Mouse (Mus musculus): ENCODE measurements at regions not wholly inside any gene's neighbourhood (a gene's known extent, or its start where the extent isn't known, plus 50 kb on each side); places are given as distances from the start of the nearest gene placed in this dataset.
"Not testable (repeated sequence)": the region's sequence is repeated elsewhere in the genome, so short reads cannot be mapped to it uniquely, and the experiment has no call there.

DNA sequence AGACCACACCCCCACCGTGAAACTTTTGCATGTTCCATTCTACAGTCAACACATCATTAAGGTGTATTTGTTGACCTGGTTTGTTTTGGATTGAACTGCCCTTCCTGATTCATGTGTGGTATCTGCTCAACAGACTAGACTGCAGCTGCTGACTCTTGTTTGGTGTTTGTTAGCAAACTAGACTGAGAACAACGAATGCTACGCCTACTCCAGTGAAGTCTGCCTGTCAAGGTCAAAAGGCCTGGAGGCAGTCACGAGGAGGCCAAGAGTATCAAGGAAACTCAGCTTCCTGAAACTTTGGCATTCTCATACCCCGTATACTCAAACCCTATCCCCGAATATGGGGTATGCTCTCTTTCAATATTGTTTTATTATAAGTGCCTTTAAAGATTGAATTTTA, 194.2 kb upstream of the Spin1 start:
- not testable (repeated sequence) for H3K4me3 ChIP-seq (ENCODE audit: control insufficient read depth, low read depth, low read length); H3K36me3 ChIP-seq (ENCODE audit: control insufficient read depth, insufficient read depth, low read length); H3K4me1 ChIP-seq (ENCODE audit: control insufficient read depth, insufficient read depth, low read length); H3K27me3 ChIP-seq (ENCODE audit: control insufficient read depth, insufficient read depth, low read length); H3K27ac ChIP-seq (ENCODE audit: control insufficient read depth, insufficient read depth, low read depth, low read length)

DNA sequence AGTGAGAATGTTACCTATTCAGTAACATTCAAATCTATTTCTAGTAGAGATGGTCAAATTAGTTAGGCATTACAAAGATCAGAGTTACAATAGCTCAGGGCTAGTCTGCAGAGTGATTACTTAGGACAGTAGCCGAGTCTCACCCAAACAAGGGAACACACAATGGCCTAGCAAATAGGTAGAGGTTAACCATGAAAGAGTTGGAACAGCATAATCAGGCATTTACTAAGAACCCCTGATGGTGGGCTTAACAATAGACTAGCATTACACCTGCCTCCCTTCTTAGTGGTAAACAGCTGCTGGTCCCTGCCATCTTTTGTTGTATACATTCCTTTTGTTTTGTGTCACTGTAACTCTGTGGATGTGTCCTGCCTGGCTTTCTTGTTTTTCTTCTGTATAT, 193.8 kb upstream of the Spin1 start:
- Histone ChIP-seq H3K36me3 (ENCODE audit: control insufficient read depth, insufficient read depth, low read length) (no peaks in the 10 kb centered on the region), H3K4me1 (ENCODE audit: control insufficient read depth, insufficient read depth, low read length) (no peaks in the 10 kb centered on the region), H3K27me3 (ENCODE audit: control insufficient read depth, insufficient read depth, low read length) (no peaks in the 10 kb centered on the region), H3K27ac (ENCODE audit: control insufficient read depth, insufficient read depth, low read depth, low read length) (no peak overlapping the region), H3K4me3 (ENCODE audit: control insufficient read depth, low read depth, low read length) (no peak overlapping the region)
- TF ChIP-seq POLR2A (IDR thresholded peaks at IDR 0.05; ENCODE audit: control insufficient read depth, low read depth, low read length) (no peak), CTCF (IDR thresholded peaks at IDR 0.05; ENCODE audit: control insufficient read depth, insufficient read depth, insufficient replicate concordance, low read depth, low read length) (no peak)

DNA sequence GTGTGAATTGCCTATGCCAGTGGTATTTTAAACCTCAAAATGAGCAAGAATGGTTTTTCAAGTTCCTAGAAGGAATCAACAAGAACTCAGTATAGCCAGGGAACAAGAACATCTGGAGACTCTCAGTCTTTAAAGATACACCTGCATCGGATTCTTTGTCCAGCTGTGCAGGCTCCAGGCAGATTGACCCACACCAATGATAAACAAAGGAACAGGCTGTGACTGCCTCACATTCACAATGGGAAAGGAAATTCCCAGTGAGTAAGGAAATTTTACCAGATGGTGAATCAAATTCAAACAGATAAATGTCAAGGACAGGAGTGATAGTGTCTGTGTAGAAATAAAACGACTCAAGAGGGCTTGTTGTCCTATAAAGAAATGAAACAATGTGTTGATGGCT, 187.9 kb upstream of the Spin1 start:
- not testable (repeated sequence) for H3K27ac ChIP-seq (ENCODE audit: control insufficient read depth, insufficient read depth, low read depth, low read length); H3K4me1 ChIP-seq (ENCODE audit: control insufficient read depth, insufficient read depth, low read length); H3K36me3 ChIP-seq (ENCODE audit: control insufficient read depth, insufficient read depth, low read length); H3K27me3 ChIP-seq (ENCODE audit: control insufficient read depth, insufficient read depth, low read length); H3K4me3 ChIP-seq (ENCODE audit: control insufficient read depth, low read depth, low read length)

DNA sequence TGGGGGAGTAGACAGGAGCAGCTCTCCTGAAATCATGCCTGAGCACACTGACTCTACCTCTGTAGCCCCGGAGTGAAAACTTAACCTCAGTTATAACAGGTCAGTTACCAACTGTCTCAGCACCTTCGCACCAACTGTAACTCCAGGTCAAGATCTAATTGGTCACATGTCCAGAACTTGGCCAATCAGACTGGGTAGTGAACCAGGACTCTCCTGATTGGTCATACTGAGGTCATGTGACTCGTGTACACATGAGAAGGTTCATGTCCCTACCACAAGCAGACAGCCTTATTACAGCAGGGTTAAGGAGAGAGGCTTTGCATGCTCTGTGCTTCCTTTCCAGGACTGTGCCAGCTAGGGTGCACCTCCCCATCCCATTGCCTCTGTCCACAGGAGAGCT, 166.7 kb upstream of the Spin1 start:
- H3K27me3 ChIP-seq (ENCODE audit: control insufficient read depth, insufficient read depth, low read length), result not testable (repeated sequence)
- peak overlapping the region; percentile 72 for H3K4me3 ChIP-seq (ENCODE audit: control insufficient read depth, low read depth, low read length)

DNA sequence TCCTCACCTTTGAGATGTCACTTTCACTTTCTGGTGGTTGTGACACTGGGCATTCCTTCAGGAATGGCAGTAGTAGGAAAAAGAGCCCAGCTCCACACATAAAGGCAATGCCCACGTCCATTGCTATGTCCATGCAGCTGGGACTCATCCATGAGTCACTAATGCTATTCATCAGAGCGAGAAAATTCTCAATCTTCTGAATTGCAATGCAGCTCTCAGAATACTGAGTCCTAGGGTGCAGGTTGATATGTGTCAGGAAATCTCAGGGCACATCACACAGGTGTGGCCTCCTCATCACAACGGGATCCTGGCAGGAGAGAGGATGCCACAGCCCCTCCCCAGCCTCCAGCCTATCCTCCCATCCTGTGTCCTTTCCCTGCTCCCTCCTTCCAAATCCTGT, 158.1 kb upstream of the Spin1 start:
- Histone ChIP-seq H3K27me3 (ENCODE audit: control insufficient read depth, insufficient read depth, low read length) (no peaks in the 10 kb centered on the region), H3K27ac (ENCODE audit: control insufficient read depth, insufficient read depth, low read depth, low read length) (no peak overlapping the region)
- TF ChIP-seq POLR2A (IDR thresholded peaks at IDR 0.05; ENCODE audit: control insufficient read depth, low read depth, low read length) (no peak), CTCF (IDR thresholded peaks at IDR 0.05; ENCODE audit: control insufficient read depth, insufficient read depth, insufficient replicate concordance, low read depth, low read length) (no peak)

More for the DNA sequence above, 166.7 kb upstream of the Spin1 start:
- H3K27ac ChIP-seq (ENCODE audit: control insufficient read depth, insufficient read depth, low read depth, low read length), result peak overlapping the region; percentile 70
- H3K36me3 ChIP-seq (ENCODE audit: control insufficient read depth, insufficient read depth, low read length); H3K4me1 ChIP-seq (ENCODE audit: control insufficient read depth, insufficient read depth, low read length): not testable (repeated sequence)

DNA sequence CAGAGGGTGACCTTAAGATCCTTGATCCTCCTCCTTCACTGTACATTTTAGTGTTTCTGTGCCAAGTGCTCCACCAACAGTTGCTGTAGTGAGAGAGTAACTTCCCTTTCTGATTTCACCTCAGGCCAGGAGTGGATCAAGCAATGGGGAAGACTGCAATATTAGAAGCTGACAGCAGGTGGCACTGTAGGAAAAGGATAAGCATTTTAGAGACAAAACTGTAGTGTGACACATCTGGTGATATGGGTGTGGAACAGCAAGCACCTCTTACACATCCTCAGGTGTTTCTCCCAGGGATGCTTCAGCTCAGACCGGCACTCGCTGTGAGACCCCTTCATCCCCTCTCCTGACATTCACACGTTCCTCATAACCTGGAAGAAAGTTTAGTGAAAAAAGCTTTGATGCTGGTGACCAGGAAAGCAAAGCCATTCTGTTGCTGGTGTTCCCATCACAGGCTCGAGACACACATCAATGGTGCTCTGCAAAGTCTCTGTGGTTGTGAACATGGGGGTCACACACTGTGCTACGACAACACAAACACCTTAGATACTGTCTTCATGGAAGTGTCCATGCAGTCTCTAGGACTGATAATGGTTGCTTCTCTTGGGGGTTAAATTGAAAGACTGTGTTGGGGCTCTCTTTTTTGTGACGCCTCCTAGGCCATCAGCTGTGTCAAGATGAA, 151.0 kb upstream of the Spin1 start:
- no peak for TF ChIP-seq POLR2A (IDR thresholded peaks at IDR 0.05; ENCODE audit: control insufficient read depth, low read depth, low read length)
- 0 out of 2 replicates have a peak, but pooled peaks have one; percentile 17 for TF ChIP-seq CTCF (IDR thresholded peaks at IDR 0.05; ENCODE audit: control insufficient read depth, insufficient read depth, insufficient replicate concordance, low read depth, low read length)
- no peak overlapping the region for H3K4me3 ChIP-seq (ENCODE audit: control insufficient read depth, low read depth, low read length)
- no peaks in the 10 kb centered on the region for H3K36me3 ChIP-seq (ENCODE audit: control insufficient read depth, insufficient read depth, low read length)
- no peaks in the 10 kb centered on the region for H3K27me3 ChIP-seq (ENCODE audit: control insufficient read depth, insufficient read depth, low read length)
- no peak overlapping the region for H3K27ac ChIP-seq (ENCODE audit: control insufficient read depth, insufficient read depth, low read depth, low read length)
- no peaks in the 10 kb centered on the region for H3K4me1 ChIP-seq (ENCODE audit: control insufficient read depth, insufficient read depth, low read length)

More for the DNA sequence above, 158.1 kb upstream of the Spin1 start:
- Histone ChIP-seq H3K4me3 (ENCODE audit: control insufficient read depth, low read depth, low read length) (no peak overlapping the region), H3K36me3 (ENCODE audit: control insufficient read depth, insufficient read depth, low read length) (no peaks in the 10 kb centered on the region), H3K4me1 (ENCODE audit: control insufficient read depth, insufficient read depth, low read length) (no peaks in the 10 kb centered on the region)

DNA sequence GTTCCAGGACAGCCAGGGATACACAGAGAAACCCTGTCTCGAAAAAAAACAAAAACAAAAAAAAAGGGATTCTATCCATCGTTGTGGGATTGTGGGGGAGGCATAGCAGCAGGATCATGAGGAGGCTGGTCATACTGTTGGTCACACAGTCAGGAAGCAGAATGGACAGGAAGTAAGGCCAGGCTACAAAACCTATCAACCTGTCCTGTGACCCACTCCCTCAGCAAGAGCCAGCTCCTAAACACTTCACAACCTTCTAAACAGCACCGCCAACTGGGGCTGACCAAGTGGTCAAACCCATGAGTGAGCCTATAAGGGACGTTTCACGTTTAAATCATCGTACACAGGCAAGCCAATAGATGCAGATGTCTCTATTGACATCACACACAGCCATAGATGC, 146.0 kb upstream of the Spin1 start:
- no peaks in the 10 kb centered on the region for H3K27me3 ChIP-seq (ENCODE audit: control insufficient read depth, insufficient read depth, low read length)
- peaks cover 10% of the 10 kb centered on the region for H3K4me1 ChIP-seq (ENCODE audit: control insufficient read depth, insufficient read depth, low read length)
- no peak overlapping the region for H3K27ac ChIP-seq (ENCODE audit: control insufficient read depth, insufficient read depth, low read depth, low read length)
- TF ChIP-seq POLR2A (IDR thresholded peaks at IDR 0.05; ENCODE audit: control insufficient read depth, low read depth, low read length) (no peak), CTCF (IDR thresholded peaks at IDR 0.05; ENCODE audit: control insufficient read depth, insufficient read depth, insufficient replicate concordance, low read depth, low read length) (no peak)
- H3K4me3 ChIP-seq (ENCODE audit: control insufficient read depth, low read depth, low read length), result no peak overlapping the region
- no peaks in the 10 kb centered on the region for H3K36me3 ChIP-seq (ENCODE audit: control insufficient read depth, insufficient read depth, low read length)

DNA sequence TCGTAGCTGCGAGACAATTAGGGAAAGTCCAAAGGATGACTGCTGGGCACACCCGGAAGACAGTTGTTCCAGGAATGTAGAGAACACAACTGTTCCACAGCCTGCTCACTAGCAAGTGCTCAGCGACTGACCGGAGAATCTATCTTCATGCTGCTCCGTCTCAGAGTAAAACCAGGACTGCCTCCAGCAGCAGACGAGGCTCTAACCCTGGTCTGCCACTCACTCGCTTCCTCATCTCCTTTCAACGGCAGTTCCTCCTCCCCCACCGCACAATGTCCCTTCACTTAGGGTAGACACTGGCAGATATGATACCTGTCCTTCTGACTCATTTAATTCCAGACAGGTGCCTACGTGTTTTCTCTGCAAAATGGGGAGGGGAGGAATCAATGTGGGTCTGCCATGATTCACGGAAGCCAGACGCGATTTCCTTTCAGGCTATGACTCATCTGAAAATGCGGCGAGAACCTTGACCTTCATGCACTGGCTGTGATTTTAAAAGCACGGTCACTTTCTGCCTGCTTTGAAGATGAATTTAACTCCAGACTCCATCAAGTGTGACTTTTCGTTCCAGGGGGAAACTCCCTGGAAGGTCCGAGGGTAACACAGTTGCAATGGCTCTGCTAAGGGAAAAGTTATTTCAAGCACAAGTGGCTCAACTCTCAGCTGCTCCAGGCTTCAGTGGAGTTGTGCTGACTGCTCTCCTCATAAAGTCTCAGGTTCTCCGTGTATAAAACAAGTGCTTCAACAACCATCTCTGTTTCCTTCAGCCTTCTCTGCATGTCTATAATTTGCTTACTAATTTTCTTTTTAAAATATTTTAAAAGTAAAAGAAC, 142.4 kb upstream of the Spin1 start:
- H3K4me3 ChIP-seq (ENCODE audit: control insufficient read depth, low read depth, low read length), result peak overlapping the region; percentile 20; the same call in 1 of the 2 replicates
- H3K4me1 ChIP-seq (ENCODE audit: control insufficient read depth, insufficient read depth, low read length), result peaks cover 10% of the 10 kb centered on the region
- no peaks in the 10 kb centered on the region for H3K27me3 ChIP-seq (ENCODE audit: control insufficient read depth, insufficient read depth, low read length)
- TF ChIP-seq POLR2A (IDR thresholded peaks at IDR 0.05; ENCODE audit: control insufficient read depth, low read depth, low read length) (no peak), CTCF (IDR thresholded peaks at IDR 0.05; ENCODE audit: control insufficient read depth, insufficient read depth, insufficient replicate concordance, low read depth, low read length) (no peak)
- peak overlapping the region; percentile 39 for H3K27ac ChIP-seq (ENCODE audit: control insufficient read depth, insufficient read depth, low read depth, low read length)
- H3K36me3 ChIP-seq (ENCODE audit: control insufficient read depth, insufficient read depth, low read length), result no peaks in the 10 kb centered on the region
